Mouse (Mus musculus): ENCODE results near the gene Syne1.
A peak's percentile ranks its signal among the peaks of the same experiment; 100 is the strongest.
"Not testable (repeated sequence)": the region's sequence is repeated elsewhere in the genome, so short reads cannot be mapped to it uniquely, and the experiment has no call there.

The Syne1 gene

DNA sequence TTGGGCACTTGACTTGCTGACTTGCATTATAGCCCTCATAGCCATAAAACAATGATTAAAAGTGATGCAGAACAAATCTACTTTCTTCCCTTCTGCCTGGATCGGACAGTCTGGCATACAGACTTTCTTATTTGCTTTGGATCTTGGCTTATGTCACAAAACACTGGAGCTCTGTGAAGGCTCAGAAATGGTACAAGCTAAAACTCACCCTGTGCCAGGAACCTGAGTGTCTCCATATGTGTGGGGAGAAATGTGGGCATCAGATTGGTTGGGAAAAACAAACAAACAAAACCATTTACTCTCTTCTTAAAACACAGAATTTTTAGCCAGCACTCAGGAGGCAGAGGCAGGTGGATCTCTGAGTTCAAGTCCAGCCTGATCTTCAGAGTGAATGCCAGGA, 30.6 kb downstream of the Syne1 start:
- DNase-seq (ENCODE audit: low spot score) = no peak

DNA sequence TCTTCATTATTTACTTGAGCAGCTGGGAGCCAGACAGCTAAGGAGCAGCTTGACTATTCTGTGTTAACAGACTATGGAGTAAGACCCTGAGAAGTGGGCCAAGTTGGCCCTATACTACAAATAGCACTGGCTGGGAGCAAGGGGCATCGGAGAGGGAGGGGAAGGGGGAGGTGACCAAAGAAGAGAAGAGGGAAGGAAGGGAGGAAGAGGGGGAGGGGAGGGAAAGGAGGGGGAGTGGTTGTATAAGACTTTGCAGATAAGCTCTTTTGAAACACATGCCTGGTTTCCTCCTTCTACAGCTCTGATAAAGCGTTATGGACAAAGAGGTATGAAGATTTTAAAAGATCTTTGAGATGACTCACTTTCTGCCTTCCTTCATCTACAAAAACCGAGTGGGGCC, 36.0 kb downstream of the Syne1 start:
- no peak for DNase-seq (ENCODE audit: low spot score)

DNA sequence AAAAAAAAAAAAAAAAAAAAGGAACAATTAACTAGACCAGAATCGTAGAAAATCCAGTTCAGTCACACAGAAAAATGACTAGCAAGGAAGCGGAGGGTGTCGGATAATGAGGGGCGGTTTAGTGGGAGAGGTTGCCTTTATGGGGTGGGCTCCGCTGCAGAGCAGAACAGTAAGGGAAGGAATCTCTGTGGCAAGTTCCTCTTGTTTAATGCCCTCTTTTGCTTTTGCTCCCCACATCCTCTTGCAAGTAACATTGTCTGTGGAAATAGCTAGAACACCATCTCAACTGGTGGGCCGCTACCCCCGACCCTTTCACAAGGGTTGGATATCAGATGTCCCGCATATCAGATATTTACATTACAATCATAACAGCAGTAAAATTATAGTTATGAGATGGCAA, 37.1 kb downstream of the Syne1 start:
- no peak for DNase-seq (ENCODE audit: low spot score)

DNA sequence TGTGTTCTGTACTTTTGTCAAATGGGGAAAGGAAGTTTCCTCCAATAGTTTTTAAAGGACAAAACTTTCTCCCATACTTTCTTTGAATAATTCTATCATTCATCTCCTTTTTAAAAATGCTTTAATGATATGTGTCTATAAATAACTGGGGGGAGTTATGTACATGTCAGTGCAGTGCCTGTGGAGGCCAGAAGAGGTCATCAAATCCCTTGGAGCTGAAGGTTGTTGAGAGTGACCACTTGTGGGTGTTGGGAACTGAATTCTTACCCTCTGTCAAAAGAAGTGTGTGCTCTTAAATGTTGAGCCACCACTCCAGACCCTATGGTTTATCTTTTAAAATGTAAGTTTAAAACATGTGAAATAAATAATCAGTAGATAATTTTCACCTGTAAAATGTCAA, 39.0 kb downstream of the Syne1 start:
- DNase-seq (ENCODE audit: low spot score) = peak; percentile 43

DNA sequence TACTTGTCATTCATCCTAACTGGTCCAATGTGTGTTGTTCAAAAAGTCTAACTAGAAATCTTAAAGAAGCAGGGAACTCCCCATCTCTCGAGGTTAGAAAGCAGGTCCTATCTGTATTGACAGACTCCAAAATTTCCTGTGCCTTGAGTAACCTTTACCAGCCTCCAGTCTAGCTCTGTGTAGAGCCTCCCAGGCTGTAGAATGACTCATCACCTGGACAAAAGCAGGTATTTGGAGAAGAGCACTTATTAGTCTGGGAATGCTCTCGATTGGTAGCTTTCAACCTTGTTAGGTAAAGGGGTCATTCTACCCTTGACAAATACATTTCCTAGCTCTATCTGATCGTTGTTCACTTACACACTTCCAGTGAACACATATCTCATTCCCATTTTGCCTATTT, 39.9 kb downstream of the Syne1 start:
- no peak for DNase-seq (ENCODE audit: low spot score)

DNA sequence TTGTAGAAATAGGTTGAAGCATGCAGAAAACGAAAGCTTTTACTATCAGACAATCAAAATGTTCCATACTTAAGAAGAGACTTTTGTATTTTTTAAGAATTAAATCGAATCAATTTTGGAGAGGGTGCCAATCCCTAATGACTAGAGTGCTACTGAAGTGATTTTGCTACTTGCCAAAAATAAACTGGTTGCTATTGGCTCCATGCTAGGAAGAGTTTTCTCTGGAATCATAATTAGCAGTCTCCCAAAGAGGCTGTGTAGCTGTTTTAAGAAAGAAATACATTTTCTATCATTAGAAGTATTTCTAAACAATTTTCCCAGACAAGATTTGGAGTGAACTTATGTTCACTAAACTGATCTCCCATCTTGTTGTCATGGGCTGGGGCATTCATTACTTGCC, 43.8 kb downstream of the Syne1 start:
- DNase-seq (ENCODE audit: low spot score) = no peak

DNA sequence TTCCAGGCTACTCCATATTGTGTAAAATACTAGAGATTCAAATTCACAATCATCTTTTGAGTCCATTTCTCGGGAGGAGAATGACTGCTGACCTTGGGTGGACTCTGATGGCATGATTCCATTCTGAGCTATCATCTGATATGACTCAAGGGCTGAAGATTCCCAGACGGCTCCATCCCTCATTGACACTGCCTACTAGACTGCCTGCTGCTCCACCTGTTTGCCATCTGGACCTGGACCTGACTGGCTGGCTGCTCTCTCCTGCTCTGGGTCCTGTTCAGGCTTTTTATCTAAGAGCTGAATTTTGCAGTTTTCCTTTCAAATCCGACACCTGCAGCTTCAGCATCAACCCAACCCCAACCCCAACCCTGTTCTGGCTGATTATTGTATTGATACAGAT, 46.5 kb downstream of the Syne1 start:
- no peak for DNase-seq (ENCODE audit: low spot score)

DNA sequence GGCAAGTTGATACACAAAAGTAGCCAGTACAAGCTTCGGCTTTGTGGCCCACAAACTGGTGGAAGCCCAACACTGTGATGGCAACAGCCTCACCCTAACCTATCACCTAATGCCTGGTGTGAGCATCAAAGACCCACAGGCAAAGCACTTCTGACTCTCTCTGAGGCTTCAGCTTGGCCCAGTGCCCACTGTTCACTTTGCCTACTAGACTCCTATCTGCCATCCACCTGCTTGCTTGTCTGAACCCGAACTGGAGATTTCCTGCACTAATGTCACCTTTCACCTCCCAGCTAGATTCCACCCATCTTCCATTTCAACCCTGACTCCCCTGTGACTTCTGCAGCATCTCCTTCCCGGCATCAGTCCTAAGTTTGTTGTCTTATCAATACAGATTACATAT, 47.4 kb downstream of the Syne1 start:
- no peak for DNase-seq (ENCODE audit: low spot score)

DNA sequence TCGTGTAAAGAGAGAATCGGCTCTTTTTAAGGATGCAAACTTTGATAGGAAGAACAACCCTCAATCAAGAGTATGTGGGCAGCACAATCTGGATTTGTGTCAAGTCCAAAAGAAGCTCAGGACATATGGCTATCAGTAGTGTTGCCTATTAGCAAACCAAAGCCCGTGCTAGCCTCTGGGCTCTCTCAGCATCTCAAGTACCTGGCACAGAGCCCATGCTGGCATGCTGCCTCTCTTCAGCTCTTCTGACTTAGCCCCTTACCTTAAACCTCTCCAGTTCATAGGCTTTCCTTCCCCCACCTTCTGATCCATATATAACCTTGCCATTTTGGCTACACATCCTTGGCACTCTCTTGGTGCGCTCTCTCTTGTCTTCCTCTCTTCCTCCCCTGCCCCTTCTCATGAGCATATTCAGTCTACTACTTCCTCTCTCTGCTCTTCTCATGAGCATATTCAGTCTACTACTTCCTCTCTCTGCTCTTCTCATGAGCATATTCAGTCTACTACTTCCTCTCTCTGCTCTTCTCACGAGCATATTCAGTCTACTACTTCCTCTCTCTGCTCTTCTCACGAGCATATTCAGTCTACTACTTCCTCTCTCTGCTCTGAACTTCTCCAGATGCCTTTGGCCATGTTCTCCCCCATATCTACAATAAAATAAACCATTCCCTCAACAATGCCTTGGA, 51.5 kb downstream of the Syne1 start:
- DNase-seq (ENCODE audit: low spot score) = not testable (repeated sequence)

DNA sequence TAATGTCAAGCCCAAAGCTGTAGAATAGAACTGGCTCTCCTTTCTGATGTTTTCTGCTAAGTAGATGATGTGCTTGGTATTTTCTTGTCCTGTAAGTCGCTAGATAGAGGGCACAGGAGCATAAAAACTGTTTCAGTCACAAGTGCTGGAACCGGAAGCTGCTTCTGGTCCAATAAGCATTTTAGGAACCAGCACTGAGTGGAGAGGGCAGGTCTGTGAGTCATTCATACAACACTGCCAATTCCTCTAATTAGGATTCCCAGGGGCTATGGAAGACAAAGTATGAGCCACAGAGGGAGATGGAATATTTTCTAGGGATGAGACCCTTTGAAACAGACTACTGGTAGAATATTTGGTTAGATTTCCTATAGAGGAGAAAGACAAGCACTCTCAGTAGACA, 53.4 kb downstream of the Syne1 start:
- no peak for DNase-seq (ENCODE audit: low spot score)

DNA sequence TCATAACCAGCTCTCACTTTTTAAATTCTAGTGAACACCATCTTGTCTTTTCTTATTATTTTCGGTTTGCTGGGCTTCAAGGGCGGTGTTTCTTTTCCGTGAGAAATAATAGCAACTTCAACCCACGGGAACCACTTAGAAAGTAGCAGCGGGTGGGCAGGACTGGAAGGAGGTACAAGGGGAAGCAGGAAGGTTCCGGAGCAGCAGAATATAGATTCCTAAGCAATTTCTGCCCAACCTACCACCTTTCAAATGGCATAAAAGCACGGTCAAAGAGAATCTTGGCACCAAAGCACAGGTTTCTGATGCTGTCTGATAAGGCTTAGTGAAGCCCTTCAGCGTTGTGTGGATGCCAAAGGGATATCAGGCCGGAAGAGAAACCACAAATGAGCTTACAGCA, 60.2 kb downstream of the Syne1 start:
- DNase-seq (ENCODE audit: low spot score) = no peak

DNA sequence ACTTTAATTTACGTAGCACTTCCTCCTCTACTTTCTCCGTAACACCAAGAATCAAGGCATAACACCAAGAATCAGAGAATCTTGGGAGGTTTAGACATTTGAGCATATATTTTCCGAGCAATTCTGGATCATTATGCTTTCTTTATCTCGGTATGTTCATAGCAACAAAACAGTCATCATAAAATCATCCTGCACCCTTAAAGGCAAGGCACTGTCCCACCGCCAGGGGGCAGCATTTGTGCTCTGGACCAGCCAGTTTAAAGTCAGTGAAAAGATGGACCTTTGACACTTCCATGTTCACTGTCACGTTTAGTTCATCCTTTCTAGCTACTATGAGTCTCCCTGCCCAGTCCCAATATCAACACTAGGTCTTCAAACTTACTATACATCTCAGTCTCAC, 61.3 kb downstream of the Syne1 start:
- peak; percentile 66 for DNase-seq (ENCODE audit: low spot score)

DNA sequence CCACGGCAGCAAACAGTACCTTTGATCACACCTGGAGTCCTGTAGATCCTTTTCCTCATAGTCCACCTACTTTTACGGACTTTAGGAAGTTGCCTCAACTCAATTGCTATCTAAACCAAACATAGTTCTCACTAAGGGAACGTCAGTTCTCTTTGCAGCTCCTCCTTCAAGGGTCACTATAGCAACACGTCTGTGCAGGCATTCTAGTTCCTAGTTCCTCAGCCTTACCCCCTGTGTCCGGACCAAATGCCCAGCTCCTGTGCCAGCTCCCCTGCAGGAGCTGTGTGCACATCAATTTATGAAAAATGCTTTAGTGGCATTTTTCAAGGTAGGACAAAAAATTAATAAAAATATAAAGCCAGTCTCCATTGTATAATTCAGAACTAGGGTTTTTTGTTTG, 63.2 kb downstream of the Syne1 start:
- no peak for DNase-seq (ENCODE audit: low spot score)

DNA sequence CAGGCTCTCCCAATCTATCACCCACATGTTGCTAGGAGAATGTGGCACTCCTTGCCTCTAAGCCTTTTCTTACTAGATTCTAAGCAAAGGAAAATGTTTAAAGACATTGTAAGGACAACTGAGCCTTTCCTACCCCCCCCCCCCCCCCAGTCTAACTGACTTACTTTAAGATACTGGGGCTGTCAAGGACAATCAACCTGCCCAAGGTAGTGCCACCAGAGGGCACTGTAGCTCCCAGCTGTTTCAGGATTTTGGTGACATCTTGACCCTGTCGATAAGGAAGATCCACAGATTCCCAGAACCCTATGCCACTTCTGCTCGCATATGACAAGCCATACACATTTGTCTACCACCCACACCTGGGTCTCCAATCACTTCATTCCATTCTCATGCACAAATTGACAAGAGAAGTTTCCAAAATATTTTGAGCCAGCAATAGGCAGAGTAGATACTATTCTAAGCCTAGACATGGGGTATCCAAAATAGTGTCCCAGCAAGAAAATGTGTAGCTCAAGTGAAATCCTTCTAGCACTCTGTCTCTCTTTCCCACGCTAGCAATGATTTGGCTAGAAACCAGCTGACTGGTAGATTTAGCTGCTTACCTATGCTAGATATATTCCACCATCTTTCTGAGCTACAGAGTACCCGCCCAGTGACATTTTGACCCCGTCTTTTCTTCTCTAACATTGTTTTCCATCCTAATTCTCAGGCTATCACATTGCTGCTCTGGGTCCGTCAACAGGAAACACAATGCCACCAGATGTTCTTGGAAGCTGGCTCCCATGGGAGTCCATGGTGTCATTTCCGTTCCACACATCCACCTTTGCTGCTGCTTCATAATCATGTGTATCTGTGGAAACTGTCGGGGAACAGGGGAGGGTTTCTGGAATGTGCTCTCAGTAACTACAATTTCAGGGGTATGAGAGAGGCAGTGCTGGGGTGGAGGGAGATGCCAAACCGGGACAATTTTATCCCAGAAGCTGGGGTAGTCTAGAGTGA, 70.4 kb downstream of the Syne1 start:
- DNase-seq (ENCODE audit: low spot score) = no peak

DNA sequence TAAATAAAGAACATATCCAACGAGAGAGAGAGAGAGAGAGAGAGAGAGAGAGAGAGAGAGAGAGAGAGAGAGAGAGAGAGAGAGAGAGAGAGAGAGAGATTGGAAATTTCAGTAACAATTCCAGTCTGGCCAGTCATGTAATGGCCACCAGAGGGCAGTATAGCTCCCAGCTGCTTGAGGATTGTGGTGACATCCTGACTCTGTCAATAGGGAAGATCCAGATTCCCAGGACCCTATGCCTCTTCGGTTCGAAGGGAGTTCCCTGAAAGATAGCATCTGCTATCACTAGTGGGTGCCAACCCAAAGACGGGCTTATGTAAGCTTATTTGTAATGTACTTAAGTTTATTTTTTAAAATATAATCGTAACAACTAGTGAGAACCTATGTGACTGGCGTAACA, 71.2 kb downstream of the Syne1 start:
- DNase-seq (ENCODE audit: low spot score) = peak; percentile 63

DNA sequence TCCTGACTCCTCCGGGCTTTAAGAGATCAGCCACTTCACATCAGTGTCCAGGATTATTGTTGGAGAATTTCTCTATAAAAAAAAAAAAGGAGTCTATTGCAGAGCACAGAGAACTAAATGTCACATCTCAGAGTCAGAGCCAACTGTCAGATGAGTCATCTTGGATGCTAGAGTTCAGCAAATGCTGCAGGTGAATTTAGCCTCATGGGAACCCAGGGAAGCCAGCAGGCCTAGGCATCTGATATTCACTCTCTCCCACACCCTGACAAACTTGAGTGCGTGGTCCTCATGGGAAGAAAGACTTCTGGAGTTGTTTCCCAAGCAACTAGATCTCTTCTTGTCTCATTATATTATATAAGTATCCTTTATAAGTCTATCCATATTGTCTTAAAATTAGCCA, 82.6 kb downstream of the Syne1 start:
- DNase-seq (ENCODE audit: low spot score) = no peak

DNA sequence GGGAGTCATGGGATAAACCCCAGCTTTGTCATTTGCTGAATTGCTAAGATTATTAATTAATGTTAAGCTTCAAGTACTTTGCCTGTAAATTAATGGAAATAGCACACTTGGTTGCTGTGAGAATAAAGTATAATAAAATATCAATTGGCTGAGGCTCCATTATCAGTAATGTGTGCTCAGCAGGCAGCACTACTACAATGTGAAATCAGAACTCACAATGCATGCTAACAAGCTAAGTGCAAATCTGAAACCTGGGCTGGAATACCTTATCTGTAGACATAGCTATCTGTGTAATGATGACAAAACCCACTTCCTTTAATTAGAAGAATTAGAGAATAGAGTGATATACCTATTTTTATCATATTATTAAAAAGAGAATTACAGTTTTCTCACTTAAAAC, 97.5 kb downstream of the Syne1 start:
- DNase-seq (ENCODE audit: low spot score) = no peak

DNA sequence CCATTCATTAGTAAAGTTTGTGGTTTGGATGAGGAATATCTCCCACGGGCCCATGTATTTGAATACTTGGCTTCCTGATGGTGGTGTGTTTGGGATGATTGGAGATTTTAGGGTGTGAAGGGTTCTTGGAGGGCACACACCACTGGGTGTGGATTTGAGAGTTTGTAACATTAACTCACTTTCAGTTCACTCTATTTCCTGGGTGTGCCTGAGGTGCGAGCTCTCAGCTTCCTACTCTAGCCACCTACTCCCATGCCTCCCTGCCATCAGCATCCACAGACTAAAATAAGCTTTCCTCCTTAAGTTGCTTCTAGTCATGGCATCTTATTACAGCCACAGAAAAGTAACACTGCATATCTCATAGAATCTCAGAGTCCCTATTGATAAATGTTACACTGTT, 101.3 kb downstream of the Syne1 start:
- DNase-seq (ENCODE audit: low spot score) = no peak

DNA sequence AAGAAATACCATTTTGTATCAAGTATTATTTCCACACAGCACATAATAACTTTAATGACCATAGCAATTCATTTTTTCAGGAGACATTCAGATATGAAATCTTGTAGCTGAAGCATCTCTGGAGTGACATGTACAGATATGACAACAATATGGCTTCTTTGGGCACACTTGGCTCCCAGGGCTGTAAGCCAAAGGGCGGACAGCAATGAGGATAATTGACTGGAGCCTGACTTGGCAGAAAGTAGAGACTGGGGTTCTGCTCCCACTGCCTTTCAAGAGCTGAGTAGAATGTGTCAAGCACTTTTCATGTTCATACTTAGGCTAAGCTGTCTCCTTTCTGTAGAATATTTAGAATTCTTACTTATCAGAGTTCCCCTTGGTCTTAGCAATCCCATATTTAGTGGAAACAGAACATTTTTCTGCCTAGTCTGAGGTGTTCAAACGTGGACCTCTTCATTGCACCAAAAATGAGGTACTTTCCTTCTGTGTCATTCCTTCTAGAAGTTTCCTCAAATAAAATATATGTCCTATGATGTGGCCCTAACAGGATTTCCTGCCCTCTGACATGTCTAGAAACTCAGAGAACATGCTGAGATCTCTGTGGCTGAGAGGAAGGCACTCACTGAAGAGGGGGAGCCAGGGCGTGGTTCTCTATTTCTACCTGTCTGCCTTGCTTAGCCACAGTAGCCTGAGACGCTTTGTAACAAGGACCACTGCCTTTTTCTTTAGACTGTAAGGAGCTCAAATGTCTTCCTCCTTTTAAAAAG, 103.1 kb downstream of the Syne1 start:
- DNase-seq (ENCODE audit: low spot score) = no peak

DNA sequence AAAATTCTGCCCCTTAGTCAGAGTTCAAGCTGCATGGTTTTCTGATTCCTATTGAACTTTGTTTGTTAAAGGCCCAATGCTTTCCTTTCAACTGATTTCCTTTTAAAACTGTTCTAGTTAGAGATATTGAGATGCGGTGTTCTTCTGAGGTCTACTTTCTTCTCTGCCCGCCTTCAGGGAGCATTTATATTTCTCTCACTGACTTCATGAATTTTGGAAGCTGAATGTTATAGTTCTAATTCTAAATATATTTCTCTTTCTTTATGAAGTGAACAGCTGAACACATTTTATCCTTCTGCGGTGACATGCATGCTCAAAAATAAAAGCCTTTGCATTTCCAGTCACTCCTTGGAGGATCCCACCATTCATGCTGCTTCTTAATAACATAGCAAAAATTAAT, 106.0 kb downstream of the Syne1 start:
- DNase-seq (ENCODE audit: low spot score) = no peak

DNA sequence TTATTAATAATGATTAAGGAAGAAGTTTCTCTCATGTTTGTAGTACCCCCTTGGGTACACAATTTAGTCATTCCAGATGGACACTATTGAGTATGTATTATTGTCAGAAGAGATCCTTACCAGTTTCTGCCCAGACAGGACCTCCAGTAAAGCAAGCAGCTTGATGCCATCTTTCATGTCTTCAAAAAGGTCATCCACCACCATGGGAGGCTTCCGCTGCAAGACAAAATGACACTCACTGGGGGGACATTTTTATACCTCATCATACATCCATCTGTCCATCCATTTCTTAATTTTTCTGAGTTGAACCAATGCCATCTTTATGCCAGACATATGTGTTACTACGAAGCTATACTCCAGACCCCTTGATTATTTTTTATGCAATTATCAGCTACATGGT, 108.3 kb downstream of the Syne1 start:
- DNase-seq (ENCODE audit: low spot score) = no peak

DNA sequence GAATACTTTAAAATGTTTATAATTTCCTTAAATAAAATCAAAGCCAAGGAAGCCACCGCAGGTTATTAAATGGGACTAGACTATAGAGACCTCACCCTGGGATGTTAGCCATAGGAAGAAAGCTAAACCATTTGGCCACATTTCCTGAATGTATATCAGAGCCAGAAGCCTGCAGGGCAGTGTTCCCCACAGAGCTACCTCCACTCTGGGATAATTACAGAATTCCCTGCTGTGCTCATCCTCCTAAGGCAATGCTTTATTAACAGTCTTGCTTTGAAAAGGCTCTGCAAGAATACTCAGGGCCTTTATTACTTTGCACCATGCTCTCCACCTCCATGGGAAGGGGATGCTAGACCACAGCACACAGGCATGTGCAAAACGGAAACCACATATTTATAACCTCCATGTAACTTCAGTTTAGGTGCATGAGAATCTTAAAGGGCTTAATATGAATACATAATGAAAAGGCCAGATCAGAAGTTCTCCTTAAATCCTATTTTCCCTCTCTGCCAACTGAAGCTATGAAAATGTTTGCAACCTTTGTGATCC, 111.4 kb downstream of the Syne1 start:
- no peak for DNase-seq (ENCODE audit: low spot score)

Measured in testis, postnatal 10 days (tissue).